Mouse (Mus musculus): ENCODE measurements around the gene Ncam2.

The Ncam2 gene

DNA sequence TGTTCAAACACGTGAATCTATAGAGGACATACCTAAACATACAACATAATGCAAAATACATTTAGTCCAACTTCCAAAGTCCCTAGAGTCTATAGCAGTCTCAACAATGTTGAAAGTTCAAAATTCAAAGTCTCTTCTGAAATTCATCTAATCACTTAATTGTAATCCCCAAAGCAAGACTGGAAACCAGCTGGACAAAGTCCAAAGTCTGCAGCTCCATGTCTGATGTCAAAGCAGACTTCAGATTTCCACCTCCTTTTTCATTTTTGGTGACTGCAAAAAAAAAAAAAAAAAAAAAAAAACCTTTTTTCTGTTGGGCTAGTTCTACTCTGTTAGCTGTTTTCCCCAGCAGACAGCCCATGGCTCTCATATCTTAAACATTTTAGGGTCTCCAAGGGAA, 473.4 kb downstream of the Ncam2 start:
- DNase-seq, result no peak

DNA sequence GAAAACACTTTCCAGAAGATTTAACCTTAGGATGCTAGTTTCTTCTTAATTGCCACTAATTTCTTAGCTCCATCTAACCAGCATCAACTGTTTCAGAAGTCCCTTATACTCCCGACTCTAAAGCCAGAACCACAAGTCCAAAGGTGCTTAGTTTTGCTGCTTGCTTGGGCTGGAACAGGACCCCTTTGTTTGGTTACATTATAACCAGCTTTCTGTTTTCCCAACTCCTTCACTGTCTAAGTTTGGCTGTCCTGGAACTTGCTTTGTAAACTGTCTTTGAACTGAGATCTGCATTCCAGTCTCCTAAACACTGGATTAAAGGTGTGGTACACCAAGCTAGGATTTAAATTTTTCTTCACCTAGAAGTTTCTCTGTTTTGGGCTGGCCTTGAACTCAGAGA, 475.0 kb downstream of the Ncam2 start:
- DNase-seq, result no peak

Measured in lung, postnatal 14 days (tissue).